Mouse (Mus musculus): Measurements from ENCODE around the gene Dazap1. TPM values are rescaled to one million over a fixed set of nuclear protein-coding genes. Genes with fewer than 3 reads are reported as not detected.

Gene Dazap1
- total and polyA plus RNA-seq, 2 experiments: 38.0 to 43.5 TPM

- no peak overlapping the region; the same call in 1 of the 2 replicates for H3K27ac ChIP-seq (replicated peaks; ENCODE audit: insufficient read depth, low read depth, low read length)
- peaks cover 17% of the 10 kb centered on the region for H3K4me1 ChIP-seq (ENCODE audit: control insufficient read depth, insufficient read depth, low read length)
- H3K4me3 ChIP-seq (ENCODE audit: insufficient read depth, low read depth, low read length): no peak overlapping the region
- no peaks in the 10 kb centered on the region for H3K36me3 ChIP-seq (ENCODE audit: control insufficient read depth, insufficient read depth, low read length)
- no peak for DNase-seq (ENCODE audit: extremely low read depth, low read depth, low spot score)
- no peaks in the 10 kb centered on the region for H3K27me3 ChIP-seq (ENCODE audit: control insufficient read depth, insufficient read depth, low read length)
- no peak overlapping the region for H3K9ac ChIP-seq (ENCODE audit: low read depth, low read length)
- WGBS: 64% methylated on average over 6 of the region's 6 CpGs
- TF ChIP-seq POLR2A (IDR thresholded peaks at IDR 0.05; ENCODE audit: extremely low read depth, insufficient read depth, low read length) (no peak), CTCF (IDR thresholded peaks at IDR 0.05; ENCODE audit: low read depth, low read length) (no peak)
- H3K79me2 ChIP-seq (ENCODE audit: control insufficient read depth, insufficient read depth, low read length): peaks cover 2% of the 10 kb centered on the region; the same call in 1 of the 2 replicates
These were observed 59.9 kb downstream of the Dazap1 start for GRCm38 (mm10) chr10:80321014-80321669.

- Histone ChIP-seq H3K36me3 (ENCODE audit: control insufficient read depth, insufficient read depth, low read length) (no peaks in the 10 kb centered on the region), H3K27me3 (ENCODE audit: control insufficient read depth, insufficient read depth, low read length) (no peaks in the 10 kb centered on the region), H3K79me2 (ENCODE audit: control insufficient read depth, insufficient read depth, low read length) (peaks cover 2% of the 10 kb centered on the region; the same call in 1 of the 2 replicates), H3K27ac (replicated peaks; ENCODE audit: insufficient read depth, low read depth, low read length) (peak overlapping the region; percentile 83), H3K4me1 (ENCODE audit: control insufficient read depth, insufficient read depth, low read length) (peaks cover 17% of the 10 kb centered on the region), H3K4me3 (ENCODE audit: insufficient read depth, low read depth, low read length) (peak overlapping the region; percentile 81), H3K9ac (ENCODE audit: low read depth, low read length) (peak overlapping the region; percentile 87)
- 91% methylated on average over 21 of the region's 21 CpGs for WGBS
- no peak for TF ChIP-seq POLR2A (IDR thresholded peaks at IDR 0.05; ENCODE audit: extremely low read depth, insufficient read depth, low read length)
- TF ChIP-seq CTCF (IDR thresholded peaks at IDR 0.05; ENCODE audit: low read depth, low read length): no peak
- DNase-seq (ENCODE audit: extremely low read depth, low read depth, low spot score): no peak
These were observed 60.6 kb downstream of the Dazap1 start for GRCm38 (mm10) chr10:80321670-80322581.

GRCm38 (mm10) chr10:80322811-80323211 is 61.5 kb downstream of the Dazap1 start:
- peak overlapping the region; percentile 83 for H3K27ac ChIP-seq (replicated peaks; ENCODE audit: insufficient read depth, low read depth, low read length)
- DNase-seq (ENCODE audit: extremely low read depth, low read depth, low spot score): peak; percentile 74
- H3K9ac ChIP-seq (ENCODE audit: low read depth, low read length): peak overlapping the region; percentile 87
- peak overlapping the region; percentile 81 for H3K4me3 ChIP-seq (ENCODE audit: insufficient read depth, low read depth, low read length)
- no peaks in the 10 kb centered on the region for H3K27me3 ChIP-seq (ENCODE audit: control insufficient read depth, insufficient read depth, low read length)
- TF ChIP-seq CTCF (IDR thresholded peaks at IDR 0.05; ENCODE audit: low read depth, low read length): peak; percentile 42
- no peak for TF ChIP-seq POLR2A (IDR thresholded peaks at IDR 0.05; ENCODE audit: extremely low read depth, insufficient read depth, low read length)
- under 1% methylated on average over 28 of the region's 28 CpGs for WGBS
- no peaks in the 10 kb centered on the region for H3K36me3 ChIP-seq (ENCODE audit: control insufficient read depth, insufficient read depth, low read length)
- peaks cover 17% of the 10 kb centered on the region for H3K4me1 ChIP-seq (ENCODE audit: control insufficient read depth, insufficient read depth, low read length)
- H3K79me2 ChIP-seq (ENCODE audit: control insufficient read depth, insufficient read depth, low read length): peaks cover 2% of the 10 kb centered on the region; the same call in 1 of the 2 replicates

GRCm38 (mm10) chr10:80323261-80324119 is 62.2 kb downstream of the Dazap1 start:
- H3K79me2 ChIP-seq (ENCODE audit: control insufficient read depth, insufficient read depth, low read length): peaks cover 2% of the 10 kb centered on the region; the same call in 1 of the 2 replicates
- DNase-seq (ENCODE audit: extremely low read depth, low read depth, low spot score): peak; percentile 92

More at GRCm38 (mm10) chr10:80323261-80324119, 62.2 kb downstream of the Dazap1 start:
- H3K27ac ChIP-seq (replicated peaks; ENCODE audit: insufficient read depth, low read depth, low read length): peak overlapping the region; percentile 97
- H3K4me3 ChIP-seq (ENCODE audit: insufficient read depth, low read depth, low read length): peak overlapping the region; percentile 81
- H3K9ac ChIP-seq (ENCODE audit: low read depth, low read length): peak overlapping the region; percentile 95
- H3K27me3 ChIP-seq (ENCODE audit: control insufficient read depth, insufficient read depth, low read length): no peaks in the 10 kb centered on the region
- peaks cover 18% of the 10 kb centered on the region for H3K4me1 ChIP-seq (ENCODE audit: control insufficient read depth, insufficient read depth, low read length)
- H3K36me3 ChIP-seq (ENCODE audit: control insufficient read depth, insufficient read depth, low read length): no peaks in the 10 kb centered on the region
- TF ChIP-seq CTCF (IDR thresholded peaks at IDR 0.05; ENCODE audit: low read depth, low read length) (no peak), POLR2A (IDR thresholded peaks at IDR 0.05; ENCODE audit: extremely low read depth, insufficient read depth, low read length) (peak; percentile 71; the same call in 1 of the 2 replicates)
- WGBS: under 1% methylated on average over 45 of the region's 46 CpGs

Measured in liver, adult 2 months (tissue).